Mouse (Mus musculus): ENCODE measurements around the gene Ppm1h. TPM values are rescaled to one million over a fixed set of nuclear protein-coding genes. Genes with fewer than 3 reads are reported as not detected.
"Not testable (repeated sequence)": the region's sequence is repeated elsewhere in the genome, so short reads cannot be mapped to it uniquely, and the experiment has no call there.

Ppm1h gene
- polyA plus RNA-seq, 1 experiment from 2014 or later = 5.8 TPM

- WGBS = 52% methylated on average over 11 of the region's 11 CpGs
- Histone ChIP-seq H3K27me3 (ENCODE audit: insufficient read depth, poor library complexity, severe bottlenecking) (no peaks in the 10 kb centered on the region), H3K36me3 (no peaks in the 10 kb centered on the region), H3K9me3 (no peaks in the 10 kb centered on the region), H3K4me3 (0 out of 2 replicates have a peak overlapping the region, but pooled peaks have one; percentile 13), H3K27ac (peak overlapping the region; percentile 85), H3K4me1 (replicated peaks) (peaks cover 44% of the 10 kb centered on the region)
- no peak for DNase-seq (ENCODE audit: low spot score)
Measured at GRCm38 (mm10) chr10:122913393-122913792, 234.8 kb downstream of the Ppm1h start.

- Histone ChIP-seq H3K9me3 (no peaks in the 10 kb centered on the region), H3K36me3 (no peaks in the 10 kb centered on the region), H3K27ac (peak overlapping the region; percentile 29; the same call in 1 of the 2 replicates), H3K4me3 (no peak overlapping the region), H3K27me3 (ENCODE audit: insufficient read depth, poor library complexity, severe bottlenecking) (no peaks in the 10 kb centered on the region), H3K4me1 (replicated peaks) (peaks cover 32% of the 10 kb centered on the region)
- 83% methylated on average over 8 of the region's 8 CpGs for WGBS
- no peak for DNase-seq (ENCODE audit: low spot score)
Measured at GRCm38 (mm10) chr10:122915905-122916304, 237.3 kb downstream of the Ppm1h start.

- no peak overlapping the region for H3K4me3 ChIP-seq
- no peak for DNase-seq (ENCODE audit: low spot score)
- H3K27me3 ChIP-seq (ENCODE audit: insufficient read depth, poor library complexity, severe bottlenecking) = no peaks in the 10 kb centered on the region
- no peaks in the 10 kb centered on the region for H3K9me3 ChIP-seq
- 95% methylated on average over 14 of the region's 14 CpGs for WGBS
- peaks cover 18% of the 10 kb centered on the region for H3K4me1 ChIP-seq (replicated peaks)
- no peak overlapping the region for H3K27ac ChIP-seq
- H3K36me3 ChIP-seq = no peaks in the 10 kb centered on the region
Measured at GRCm38 (mm10) chr10:122917648-122918324, 239.2 kb downstream of the Ppm1h start.

- Histone ChIP-seq H3K9me3 (no peaks in the 10 kb centered on the region), H3K36me3 (no peaks in the 10 kb centered on the region), H3K4me1 (replicated peaks) (peaks cover 13% of the 10 kb centered on the region), H3K27ac (no peak overlapping the region), H3K27me3 (ENCODE audit: insufficient read depth, poor library complexity, severe bottlenecking) (no peaks in the 10 kb centered on the region), H3K4me3 (no peak overlapping the region)
- 96% methylated on average over 9 of the region's 9 CpGs for WGBS
- DNase-seq (ENCODE audit: low spot score) = no peak
Measured at GRCm38 (mm10) chr10:122918325-122918694, 239.7 kb downstream of the Ppm1h start.

GRCm38 (mm10) chr10:122918754-122919153 lies 240.2 kb downstream of the Ppm1h start:
- no peak overlapping the region for H3K4me3 ChIP-seq
- peaks cover 9% of the 10 kb centered on the region; the same call in 1 of the 2 replicates for H3K4me1 ChIP-seq (replicated peaks)
- DNase-seq (ENCODE audit: low spot score) = no peak
- 89% methylated on average over 5 of the region's 5 CpGs for WGBS
- no peaks in the 10 kb centered on the region for H3K36me3 ChIP-seq
- no peaks in the 10 kb centered on the region for H3K27me3 ChIP-seq (ENCODE audit: insufficient read depth, poor library complexity, severe bottlenecking)
- no peak overlapping the region for H3K27ac ChIP-seq
- H3K9me3 ChIP-seq = no peaks in the 10 kb centered on the region

GRCm38 (mm10) chr10:122919416-122919815 lies 240.9 kb downstream of the Ppm1h start:
- H3K27me3 ChIP-seq (ENCODE audit: insufficient read depth, poor library complexity, severe bottlenecking) = no peaks in the 10 kb centered on the region
- no peaks in the 10 kb centered on the region for H3K36me3 ChIP-seq
- peaks cover 8% of the 10 kb centered on the region; the same call in 1 of the 2 replicates for H3K4me1 ChIP-seq (replicated peaks)
- H3K4me3 ChIP-seq = no peak overlapping the region
- WGBS = 87% methylated on average over 2 of the region's 2 CpGs
- H3K27ac ChIP-seq = no peak overlapping the region
- no peaks in the 10 kb centered on the region for H3K9me3 ChIP-seq
- DNase-seq (ENCODE audit: low spot score) = no peak

- H3K36me3 ChIP-seq = no peaks in the 10 kb centered on the region
- no peak for DNase-seq (ENCODE audit: low spot score)
- 94% methylated on average over 11 of the region's 11 CpGs for WGBS
Measured at GRCm38 (mm10) chr10:122920218-122920795, 241.7 kb downstream of the Ppm1h start.

GRCm38 (mm10) chr10:122922226-122922625 lies 243.7 kb downstream of the Ppm1h start:
- Histone ChIP-seq H3K27me3 (ENCODE audit: insufficient read depth, poor library complexity, severe bottlenecking) (no peaks in the 10 kb centered on the region), H3K4me1 (replicated peaks) (peaks cover 4% of the 10 kb centered on the region; the same call in 1 of the 2 replicates), H3K27ac (no peak overlapping the region), H3K36me3 (no peaks in the 10 kb centered on the region), H3K9me3 (no peaks in the 10 kb centered on the region), H3K4me3 (no peak overlapping the region)
- 36% methylated on average over 7 of the region's 7 CpGs for WGBS
- DNase-seq (ENCODE audit: low spot score) = no peak

More at GRCm38 (mm10) chr10:122920218-122920795, 241.7 kb downstream of the Ppm1h start:
- H3K4me3 ChIP-seq = no peak overlapping the region
- H3K4me1 ChIP-seq (replicated peaks) = peaks cover 8% of the 10 kb centered on the region; the same call in 1 of the 2 replicates
- no peak overlapping the region for H3K27ac ChIP-seq
- H3K9me3 ChIP-seq = no peaks in the 10 kb centered on the region
- no peaks in the 10 kb centered on the region for H3K27me3 ChIP-seq (ENCODE audit: insufficient read depth, poor library complexity, severe bottlenecking)

- not testable (repeated sequence) for H3K27me3 ChIP-seq (ENCODE audit: insufficient read depth, poor library complexity, severe bottlenecking); H3K36me3 ChIP-seq; H3K9me3 ChIP-seq; H3K27ac ChIP-seq; H3K4me3 ChIP-seq; DNase-seq (ENCODE audit: low spot score)
- WGBS = 91% methylated on average over 5 of the region's 5 CpGs
- H3K4me1 ChIP-seq (replicated peaks) = peaks cover 15% of the 10 kb centered on the region
Measured at GRCm38 (mm10) chr10:122924571-122924970, 246.0 kb downstream of the Ppm1h start.

- H3K4me3 ChIP-seq = no peak overlapping the region
- WGBS = 91% methylated on average over 4 of the region's 4 CpGs
- H3K4me1 ChIP-seq (replicated peaks) = peaks cover 32% of the 10 kb centered on the region
- DNase-seq (ENCODE audit: low spot score) = no peak
- H3K27me3 ChIP-seq (ENCODE audit: insufficient read depth, poor library complexity, severe bottlenecking) = no peaks in the 10 kb centered on the region
- no peaks in the 10 kb centered on the region for H3K36me3 ChIP-seq
- no peaks in the 10 kb centered on the region for H3K9me3 ChIP-seq
- H3K27ac ChIP-seq = no peak overlapping the region
Measured at GRCm38 (mm10) chr10:122926275-122926674, 247.7 kb downstream of the Ppm1h start.

- DNase-seq (ENCODE audit: low spot score) = no peak
- H3K9me3 ChIP-seq = no peaks in the 10 kb centered on the region
- H3K27ac ChIP-seq = peak overlapping the region; percentile 88
- H3K4me3 ChIP-seq = no peak overlapping the region
- no peaks in the 10 kb centered on the region for H3K36me3 ChIP-seq
- H3K4me1 ChIP-seq (replicated peaks) = peaks cover 52% of the 10 kb centered on the region
- 83% methylated on average over 4 of the region's 4 CpGs for WGBS
- H3K27me3 ChIP-seq (ENCODE audit: insufficient read depth, poor library complexity, severe bottlenecking) = no peaks in the 10 kb centered on the region
Measured at GRCm38 (mm10) chr10:122930520-122930919, 252.0 kb downstream of the Ppm1h start.

GRCm38 (mm10) chr10:122931193-122931832 lies 252.8 kb downstream of the Ppm1h start:
- no peaks in the 10 kb centered on the region for H3K9me3 ChIP-seq
- no peaks in the 10 kb centered on the region for H3K36me3 ChIP-seq
- peak overlapping the region; percentile 88 for H3K27ac ChIP-seq
- H3K27me3 ChIP-seq (ENCODE audit: insufficient read depth, poor library complexity, severe bottlenecking) = no peaks in the 10 kb centered on the region
- DNase-seq (ENCODE audit: low spot score) = peak; percentile 56
- no peak overlapping the region for H3K4me3 ChIP-seq
- WGBS = 14% methylated on average over 13 of the region's 13 CpGs
- peaks cover 52% of the 10 kb centered on the region for H3K4me1 ChIP-seq (replicated peaks)
